Mouse (Mus musculus) kidney, postnatal 0 days (tissue): ENCODE results near the gene Senp3. TPM values are rescaled to one million over a fixed set of nuclear protein-coding genes. Genes with fewer than 3 reads are reported as not detected.

Experiments used
- ATAC-seq: fragments of 200-750 bp; cut with Nextera tagmentation; replicated peaks from 2 replicates; pipeline ENCODE4 v1.8.0; 2017; ENCODE audit warnings: low read depth, moderate number of reproducible peaks, moderate TSS enrichment, moderate library complexity; ENCODE audit not compliant: low FRiP score
- DNase-seq: peaks from one replicate; pipeline ENCODE4 v3.0.0-alpha.2; 2016; ENCODE audit warnings: low spot score
- H3K27ac ChIP-seq: fragments of 300-500 bp; sonication (generic); 2 replicates; pipeline ENCODE4 v1.5.1; 2014; ENCODE audit warnings: mild to moderate bottlenecking
- H3K27me3 ChIP-seq: fragments of 300-500 bp; sonication (generic); 2 replicates; pipeline ENCODE4 v1.6.1; 2014; ENCODE audit warnings: low read length, mixed read lengths; ENCODE audit not compliant: insufficient read depth
- H3K36me3 ChIP-seq: fragments of 300-500 bp; sonication (generic); 2 replicates; pipeline ENCODE4 v1.6.1; 2014; ENCODE audit warnings: low read length, mixed read lengths; ENCODE audit not compliant: insufficient read depth
- H3K4me1 ChIP-seq: fragments of 300-500 bp; sonication (generic); replicated peaks from 2 replicates; pipeline ENCODE4 v1.6.1; 2014; ENCODE audit warnings: antibody characterized with exemption, low read length, mixed read lengths; ENCODE audit not compliant: insufficient read depth
- H3K4me2 ChIP-seq: fragments of 300-500 bp; sonication (generic); 2 replicates; pipeline ENCODE4 v1.6.1; 2014; ENCODE audit warnings: mild to moderate bottlenecking, low read length, moderate library complexity, mixed read lengths
- H3K4me3 ChIP-seq: fragments of 300-500 bp; sonication (generic); replicated peaks from 2 replicates; pipeline ENCODE4 v1.5.1; 2014; ENCODE audit warnings: low read depth, low read length
- H3K9ac ChIP-seq: fragments of 300-500 bp; sonication (generic); 2 replicates; pipeline ENCODE4 v1.6.1; 2014; ENCODE audit warnings: low read depth, low read length
- H3K9me3 ChIP-seq: fragments of 300-500 bp; sonication (generic); replicated peaks from 2 replicates; pipeline ENCODE4 v1.6.1; 2016; ENCODE audit warnings: low read length, inconsistent platforms, mixed read lengths
- CTCF ChIP-seq: IDR thresholded peaks from 2 replicates; pipeline ENCODE4 v1.5.1; 2016; ENCODE audit warnings: antibody characterized with exemption, low read depth, mild to moderate bottlenecking, moderate library complexity
- WGBS: fragments of 180-500 bp; shearing (Covaris S2); extraction: QIAGEN DNeasy Blood & Tissue Kit; methylation state at CpG from one replicate; pipeline ENCODE4 v1.1.7; 2014; 5-methylcytosine and 5-hydroxymethylcytosine counted together
- polyA plus RNA-seq: library from polyadenylated mRNA; unstranded; fragments of >200 nt; fragmentation: Nextera tagmentation; extraction: Ambion mirVana; gene quantifications from 2 replicates; pipeline ENCODE4 v1.2.1, GENCODE M21; 2015

Senp3 gene
- polyA plus RNA-seq, 1 experiment from 2014 or later = 52.2 TPM

GRCm38 (mm10) chr11:69712954-69713672, 31.2 kb upstream of the Senp3 start:
- ATAC-seq (peak; percentile 53), DNase-seq (peak; percentile 80)
- Histone ChIP-seq H3K4me1 (no peaks in the 10 kb centered on the region), H3K36me3 (no peaks in the 10 kb centered on the region), H3K9ac (no peak overlapping the region), H3K27ac (peak overlapping the region; percentile 50; the same call in 1 of the 2 replicates), H3K4me3 (no peak overlapping the region), H3K4me2 (no peak overlapping the region), H3K9me3 (no peaks in the 10 kb centered on the region), H3K27me3 (no peaks in the 10 kb centered on the region)
- WGBS = 45% methylated on average over 20 of the region's 20 CpGs
- no peak for TF ChIP-seq CTCF

GRCm38 (mm10) chr11:69711082-69711481, 29.2 kb upstream of the Senp3 start:
- 80% methylated on average over 2 of the region's 2 CpGs for WGBS

GRCm38 (mm10) chr11:69710470-69710869, 28.6 kb upstream of the Senp3 start:
- Histone ChIP-seq H3K4me1 (no peaks in the 10 kb centered on the region), H3K27ac (no peak overlapping the region), H3K9ac (no peak overlapping the region), H3K4me2 (no peak overlapping the region), H3K9me3 (no peaks in the 10 kb centered on the region), H3K36me3 (no peaks in the 10 kb centered on the region), H3K27me3 (no peaks in the 10 kb centered on the region), H3K4me3 (no peak overlapping the region)
- TF ChIP-seq CTCF = no peak
- ATAC-seq = no peak
- WGBS = 78% methylated on average over 3 of the region's 3 CpGs
- DNase-seq = no peak

More at GRCm38 (mm10) chr11:69711082-69711481, 29.2 kb upstream of the Senp3 start:
- no peaks in the 10 kb centered on the region for H3K27me3 ChIP-seq
- no peak for TF ChIP-seq CTCF
- no peaks in the 10 kb centered on the region for H3K36me3 ChIP-seq
- no peak overlapping the region for H3K4me3 ChIP-seq
- no peaks in the 10 kb centered on the region for H3K4me1 ChIP-seq
- no peak overlapping the region for H3K4me2 ChIP-seq
- no peak for ATAC-seq
- no peak for DNase-seq
- H3K27ac ChIP-seq = no peak overlapping the region
- no peak overlapping the region for H3K9ac ChIP-seq
- no peaks in the 10 kb centered on the region for H3K9me3 ChIP-seq

- DNase-seq = no peak
- ATAC-seq = no peak
- WGBS = 54% methylated on average over 11 of the region's 11 CpGs
Measured at GRCm38 (mm10) chr11:69709554-69710446, 27.9 kb upstream of the Senp3 start.

GRCm38 (mm10) chr11:69708614-69709265, 26.9 kb upstream of the Senp3 start:
- TF ChIP-seq CTCF = no peak
- 74% methylated on average over 3 of the region's 3 CpGs for WGBS

More at GRCm38 (mm10) chr11:69709554-69710446, 27.9 kb upstream of the Senp3 start:
- no peak for TF ChIP-seq CTCF
- Histone ChIP-seq H3K4me1 (no peaks in the 10 kb centered on the region), H3K4me2 (no peak overlapping the region), H3K9ac (no peak overlapping the region), H3K36me3 (no peaks in the 10 kb centered on the region), H3K4me3 (no peak overlapping the region), H3K9me3 (no peaks in the 10 kb centered on the region), H3K27ac (no peak overlapping the region), H3K27me3 (no peaks in the 10 kb centered on the region)

GRCm38 (mm10) chr11:69707873-69708381, 26.0 kb upstream of the Senp3 start:
- DNase-seq (no peak), ATAC-seq (no peak)
- Histone ChIP-seq H3K4me2 (no peak overlapping the region), H3K9ac (no peak overlapping the region), H3K4me1 (no peaks in the 10 kb centered on the region), H3K27ac (no peak overlapping the region), H3K4me3 (no peak overlapping the region), H3K36me3 (no peaks in the 10 kb centered on the region), H3K27me3 (no peaks in the 10 kb centered on the region), H3K9me3 (no peaks in the 10 kb centered on the region)
- 82% methylated on average over 4 of the region's 4 CpGs for WGBS
- no peak for TF ChIP-seq CTCF

More at GRCm38 (mm10) chr11:69708614-69709265, 26.9 kb upstream of the Senp3 start:
- Histone ChIP-seq H3K27ac (no peak overlapping the region), H3K4me2 (no peak overlapping the region), H3K4me3 (no peak overlapping the region), H3K36me3 (no peaks in the 10 kb centered on the region), H3K4me1 (no peaks in the 10 kb centered on the region), H3K9ac (no peak overlapping the region), H3K27me3 (no peaks in the 10 kb centered on the region), H3K9me3 (no peaks in the 10 kb centered on the region)
- DNase-seq = no peak
- ATAC-seq = no peak
